ENCODE assay signal across 9 mouse cellular contexts in the genomic region with DNA sequence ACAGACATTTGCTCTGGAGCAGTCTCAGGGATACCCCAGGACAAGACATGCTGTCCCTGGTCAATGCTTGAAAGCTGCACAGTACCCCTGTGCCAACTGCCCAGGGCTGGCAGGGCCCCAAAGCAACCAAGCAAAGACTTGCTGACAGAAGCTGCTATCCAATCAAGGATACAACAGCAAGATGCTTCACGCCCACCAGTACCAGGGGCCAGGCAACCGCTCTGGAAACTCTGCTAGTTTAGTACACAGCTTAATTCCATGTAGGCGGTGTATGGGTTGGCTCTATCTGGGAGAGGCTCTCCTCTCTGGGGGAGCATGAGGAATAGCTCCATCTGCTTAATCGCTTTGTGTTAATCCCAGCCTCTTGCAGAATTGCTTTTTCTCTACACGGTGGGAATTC. TPM values are rescaled to one million over a fixed set of nuclear protein-coding genes. Genes with fewer than 3 reads are reported as not detected.
DNase-seq lines count a peak whose midpoint lies in the region; ATAC-seq lines count a peak whose summit lies in the region.
"Had no signal": no experiment of that assay in that cellular context is flagged by ENCODE, and none has a peak within 500 bp of the region (broad histone marks: within the 10 kb centered on the region; RNA-seq: fewer than 3 reads in every experiment).

No protein-coding gene starts in this region.

- no peak overlapping the region for H3K9ac ChIP-seq in hindbrain, embryonic 14.5 days
- no peak overlapping the region for H3K9ac ChIP-seq in hindbrain, embryonic 12.5 days

- peaks cover 29% of the 10 kb centered on the region for H3K4me1 ChIP-seq in hindbrain, embryonic 14.5 days (replicated peaks; ENCODE audit: control insufficient read depth, insufficient read depth, low read length)
- H3K4me1 ChIP-seq in hindbrain, embryonic 12.5 days = peaks cover 35% of the 10 kb centered on the region

- H3K4me3 ChIP-seq in hindbrain, embryonic 14.5 days (replicated peaks; ENCODE audit: low read length) = no peak overlapping the region
- H3K4me3 ChIP-seq in hindbrain, embryonic 12.5 days = no peak overlapping the region

- peak; percentile 62 for ATAC-seq in hindbrain, embryonic 14.5 days (ENCODE audit: low FRiP score)
- no peak for ATAC-seq in hindbrain, embryonic 12.5 days (ENCODE audit: low FRiP score)
- no peak for ATAC-seq in erythroblast, adult 5-6 weeks (replicated peaks; ENCODE audit: low FRiP score, poor library complexity, severe bottlenecking)
- no peak for ATAC-seq in megakaryocyte-erythroid progenitor cell, adult 5-6 weeks (replicated peaks; ENCODE audit: low FRiP score, low TSS enrichment, poor library complexity, severe bottlenecking)

- WGBS in hindbrain, embryonic 14.5 days = 52% methylated on average over 5 of the region's 5 CpGs
- WGBS in hindbrain, embryonic 12.5 days = 76% methylated on average over 5 of the region's 5 CpGs

- H3K27me3 ChIP-seq in hindbrain, embryonic 14.5 days (ENCODE audit: control insufficient read depth, insufficient read depth, low read length) = no peaks in the 10 kb centered on the region
- H3K27me3 ChIP-seq in hindbrain, embryonic 12.5 days = peaks cover 6% of the 10 kb centered on the region; the same call in 1 of the 2 replicates

- H3K9me3 ChIP-seq in hindbrain, embryonic 14.5 days (ENCODE audit: control insufficient read depth, low read length) = no peaks in the 10 kb centered on the region
- H3K9me3 ChIP-seq in hindbrain, embryonic 12.5 days (replicated peaks) = no peaks in the 10 kb centered on the region

- H3K36me3 ChIP-seq in hindbrain, embryonic 14.5 days (replicated peaks; ENCODE audit: control insufficient read depth, insufficient read depth) = peaks cover 12% of the 10 kb centered on the region
- H3K36me3 ChIP-seq in hindbrain, embryonic 12.5 days = 0 out of 2 replicates have a peak, but pooled peaks cover 4% of the 10 kb centered on the region

- peak overlapping the region; percentile 52 for H3K27ac ChIP-seq in hindbrain, embryonic 14.5 days
- no peak overlapping the region for H3K27ac ChIP-seq in hindbrain, embryonic 12.5 days

- no peak overlapping the region for H3K4me2 ChIP-seq in hindbrain, embryonic 14.5 days (replicated peaks)
- no peak overlapping the region for H3K4me2 ChIP-seq in hindbrain, embryonic 12.5 days (replicated peaks)

- DNase-seq in hindbrain, embryonic 14.5 days (ENCODE audit: low spot score) = peak; percentile 66
- DNase-seq in cerebellum, postnatal 14 days = peak; percentile 90 to 94
- peak; percentile 93 for DNase-seq in layer of hippocampus, adult 9-11 months
- DNase-seq in right cerebral cortex, adult 18-20 months = peak; percentile 81
- DNase-seq in adrenal gland, postnatal 25 days = no peak

RNA-seq across cellular contexts. Expression of a gene that starts 35.3 kb away (rescaled TPM):
- not detected in 2 replicates for polyA plus RNA-seq in hindbrain, embryonic 14.5 days (2014; fragmentation: Nextera tagmentation; extraction: Ambion mirVana)
- not detected in 2 replicates for polyA plus RNA-seq in hindbrain, embryonic 12.5 days (2016; fragmentation: Nextera tagmentation; extraction: Ambion mirVana)
- total RNA-seq in erythroblast, adult 5-6 weeks (2015; ENCODE audit: low replicate concordance) = not detected in 2 replicates
- total RNA-seq in erythroblast, adult 5-6 weeks (2017; ENCODE audit: low replicate concordance) = not detected in 2 replicates
- total RNA-seq in megakaryocyte-erythroid progenitor cell, adult 5-6 weeks (2014; fragmentation: Nextera tagmentation) = not detected in 2 replicates
- total RNA-seq in megakaryocyte-erythroid progenitor cell, adult 5-6 weeks (2017) = not detected in 2 replicates
- total RNA-seq in adrenal gland, postnatal 25 days (2021) = not detected in 2 replicates
- total RNA-seq: hematopoietic stem cell, adult 5-6 weeks had no signal
